Mouse (Mus musculus): ENCODE data around the gene Gabra6. TPM values are rescaled to one million over a fixed set of nuclear protein-coding genes. Genes with fewer than 3 reads are reported as not detected.
A peak's percentile ranks its signal among the peaks of the same experiment; 100 is the strongest.

The Gabra6 gene
- total RNA-seq (2021) = not detected

GRCm38 (mm10) chr11:42320882-42321281 lies at the start of gene Gabra6:
Gene Gabra6, minus strand, starts transcription at chr11:42321072.
- no peak for DNase-seq (ENCODE audit: low spot score in 2 of 2)
- intact Hi-C loops (cut with DNase I) = no loop called here

DNA sequence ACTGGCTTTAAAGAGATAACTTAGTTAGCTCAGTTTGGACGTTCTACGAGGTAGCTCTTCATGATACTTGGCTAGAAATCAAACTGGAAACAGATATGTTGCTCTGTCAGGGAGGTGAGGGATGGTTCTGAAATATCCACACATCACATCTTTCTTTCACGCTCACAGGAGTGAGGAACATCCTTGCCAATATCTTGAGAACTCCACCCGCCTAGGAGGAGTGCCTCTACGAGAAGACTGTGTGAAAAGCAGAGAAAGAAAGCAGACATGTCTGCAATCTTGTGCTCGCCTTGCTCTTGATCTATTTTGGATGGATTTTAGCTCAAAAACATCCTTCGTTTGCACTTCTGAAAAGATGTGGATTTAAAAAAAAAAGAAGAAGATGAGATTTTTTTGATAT lies 44.7 kb upstream of the Gabra6 start:
- peak; percentile 4 to 11 for DNase-seq (ENCODE audit: low spot score in 2 of 2)
- intact Hi-C loops (cut with DNase I) = no loop called here

DNA sequence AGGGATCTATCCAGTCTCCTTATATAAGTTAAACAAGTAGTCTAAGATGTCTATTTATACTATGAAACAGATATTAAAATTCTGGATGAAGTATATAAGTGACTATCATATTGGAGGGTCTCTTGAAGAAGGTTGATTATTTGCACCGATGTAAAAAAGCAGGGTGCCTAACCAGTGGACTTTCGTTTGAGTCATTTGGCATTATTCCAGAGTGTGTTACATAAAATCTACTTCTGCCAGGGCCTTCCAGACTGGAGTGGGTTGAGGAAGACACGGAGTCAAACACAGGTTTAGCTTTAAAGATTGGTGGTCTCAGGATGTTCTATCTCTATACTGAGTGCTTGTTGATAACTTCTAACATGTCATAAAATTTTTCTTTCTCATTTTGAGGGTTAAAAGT lies 11.2 kb upstream of the Gabra6 start:
- DNase-seq (ENCODE audit: low spot score in 2 of 2) = no peak
- intact Hi-C loops (cut with DNase I) = no loop called here

GRCm38 (mm10) chr11:42326262-42326661 lies 5.4 kb upstream of the Gabra6 start:
- no peak for DNase-seq (ENCODE audit: low spot score in 2 of 2)
- intact Hi-C loops (cut with DNase I) = no loop called here

DNA sequence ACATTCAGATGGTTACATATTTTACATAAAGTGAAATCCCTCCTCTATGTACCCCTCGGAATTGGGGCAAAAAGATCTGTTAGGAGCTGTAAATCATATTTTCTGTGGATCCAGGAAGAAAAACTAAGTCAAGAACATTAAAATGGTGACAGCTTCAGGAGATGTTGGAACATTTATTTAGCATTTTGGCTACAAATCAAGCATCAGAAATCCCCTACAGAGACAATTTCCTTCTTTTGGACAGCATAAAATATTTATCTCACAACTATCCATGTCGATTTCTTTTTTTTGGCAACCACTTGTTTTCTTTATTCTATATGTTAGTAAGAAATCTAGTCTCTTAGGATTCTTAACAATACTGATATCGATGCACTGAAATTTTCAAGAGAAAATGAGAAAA lies 688 bp upstream of the Gabra6 start:
- intact Hi-C loops (cut with DNase I) = no loop called here
- no peak for DNase-seq (ENCODE audit: low spot score in 2 of 2)

DNA sequence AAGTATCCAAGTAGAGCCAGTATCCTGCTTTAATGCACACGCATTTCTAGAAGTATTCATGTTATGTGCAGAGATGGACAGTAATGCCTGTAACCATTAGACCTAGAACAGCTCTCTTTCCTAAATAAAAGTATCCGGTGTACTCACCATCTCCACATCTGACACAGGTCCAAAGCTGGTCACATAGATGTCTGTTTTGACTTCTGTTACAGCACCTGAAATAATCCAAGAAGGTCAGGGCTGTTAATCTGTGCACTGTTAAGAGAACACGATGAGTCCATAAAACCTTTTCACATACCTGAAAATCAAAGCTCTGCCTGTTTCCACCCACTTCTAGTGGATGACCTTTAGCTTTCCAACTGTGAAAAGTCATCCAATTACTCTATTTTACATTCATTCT lies 1.4 kb downstream of the Gabra6 start:
- intact Hi-C loops (cut with DNase I) = loop anchor here (10.0 kb wide), 1 partner anchor 985 kb away; no protein-coding TSS in a partner anchor
- DNase-seq (ENCODE audit: low spot score in 2 of 2) = no peak

- no peak for DNase-seq (ENCODE audit: low spot score in 2 of 2)
- intact Hi-C loops (cut with DNase I) = loop anchor here (10.0 kb wide), 1 partner anchor 984 kb away; no protein-coding TSS in a partner anchor
Measured at GRCm38 (mm10) chr11:42319101-42319500, 1.8 kb downstream of the Gabra6 start.

GRCm38 (mm10) chr11:42317985-42318384 lies 2.9 kb downstream of the Gabra6 start:
- intact Hi-C loops (cut with DNase I) = loop anchor here (10.0 kb wide), 1 partner anchor 983 kb away; no protein-coding TSS in a partner anchor
- no peak for DNase-seq (ENCODE audit: low spot score in 2 of 2)

- DNase-seq (ENCODE audit: low spot score in 2 of 2) = no peak
Measured at GRCm38 (mm10) chr11:42314850-42315249, 6.0 kb downstream of the Gabra6 start.

GRCm38 (mm10) chr11:42310892-42311291 lies 10.0 kb downstream of the Gabra6 start:
- intact Hi-C loops (cut with DNase I) = loop anchor here (10.0 kb wide), 1 partner anchor 976 kb away; no protein-coding TSS in a partner anchor
- no peak for DNase-seq (ENCODE audit: low spot score in 2 of 2)

More at GRCm38 (mm10) chr11:42314850-42315249, 6.0 kb downstream of the Gabra6 start:
- intact Hi-C loops (cut with DNase I) = loop anchor here (10.0 kb wide), 1 partner anchor 980 kb away; no protein-coding TSS in a partner anchor

- intact Hi-C loops (cut with DNase I) = no loop called here
- DNase-seq (ENCODE audit: low spot score in 2 of 2) = no peak
Measured at GRCm38 (mm10) chr11:42309086-42309485, 11.8 kb downstream of the Gabra6 start.

GRCm38 (mm10) chr11:42306095-42306494 lies 14.8 kb downstream of the Gabra6 start:
- intact Hi-C loops (cut with DNase I) = no loop called here
- DNase-seq (ENCODE audit: low spot score in 2 of 2) = no peak

DNA sequence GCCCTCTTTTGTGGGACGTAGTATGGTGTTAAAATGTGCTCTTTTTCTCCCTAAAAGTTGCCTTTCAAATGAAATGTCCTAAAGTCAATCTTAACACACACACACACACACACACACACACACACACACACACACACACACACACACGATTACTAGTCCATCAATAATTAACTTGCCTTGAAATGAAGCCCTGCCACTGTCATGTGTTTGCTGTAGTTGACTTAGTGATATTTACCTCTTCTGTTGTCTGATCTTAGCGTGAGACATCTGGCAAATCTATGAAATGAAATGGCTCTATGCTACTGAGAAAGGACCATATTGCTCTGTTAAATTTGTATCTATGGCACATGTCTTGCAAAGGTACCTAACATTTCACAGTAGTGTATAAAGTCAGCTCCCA lies 61.9 kb downstream of the Gabra6 start:
- no peak for DNase-seq (ENCODE audit: low spot score in 2 of 2)
- intact Hi-C loops (cut with DNase I) = no loop called here

Other genes starting within 250 kb of the Gabra6 start
- gene Gabra1, start 138.1 kb downstream of the Gabra6 start, total RNA-seq (2021) = 100 to 1,000 TPM; 603 to 705 TPM
- gene Gabrb2, start 98.7 kb upstream of the Gabra6 start, total RNA-seq (2021) = 100 to 1,000 TPM; 187 to 190 TPM